Mouse (Mus musculus) myocyte (in vitro differentiated cells): ENCODE results near the gene Oprd1. TPM values are rescaled to one million over a fixed set of nuclear protein-coding genes. Genes with fewer than 3 reads are reported as not detected.

Source experiments
- H3K27me3 ChIP-seq: one replicate; pipeline ENCODE4 v1.6.1; 2011; ENCODE audit not compliant: control insufficient read depth, insufficient read depth, insufficient read length
- H3K36me3 ChIP-seq: one replicate; pipeline ENCODE4 v1.6.1; 2011; ENCODE audit not compliant: control insufficient read depth, insufficient read depth
- H3K4me2 ChIP-seq: one replicate; pipeline ENCODE4 v1.6.1; 2011; ENCODE audit warnings: low read depth, control low read depth
- H3K4me3 ChIP-seq: one replicate; pipeline ENCODE4 v1.5.1; 2011; ENCODE audit warnings: mild to moderate bottlenecking, control low read depth, moderate library complexity
- H3K79me2 ChIP-seq: one replicate; pipeline ENCODE4 v1.6.1; 2011; ENCODE audit not compliant: control insufficient read depth, insufficient read depth
- H3ac ChIP-seq: one replicate; pipeline ENCODE4 v1.6.1; 2011; ENCODE audit not compliant: control insufficient read depth, insufficient read length
- CEBPB ChIP-seq: IDR thresholded peaks from 2 replicates; pipeline ENCODE4 v1.6.1; 2011; ENCODE audit warnings: mild to moderate bottlenecking, moderate library complexity; ENCODE audit not compliant: poor library complexity, insufficient read depth, severe bottlenecking
- E2F4 ChIP-seq: IDR thresholded peaks from one replicate; pipeline ENCODE4 v1.6.1; 2011; ENCODE audit warnings: mild to moderate bottlenecking, control low read depth, moderate library complexity; ENCODE audit not compliant: insufficient read depth
- MAX ChIP-seq: IDR thresholded peaks from one replicate; pipeline ENCODE4 v1.6.1; 2011; ENCODE audit warnings: low read depth, mild to moderate bottlenecking, control low read depth
- MYOD1 ChIP-seq, 3 experiments: IDR thresholded peaks; one replicate each; pipeline ENCODE4 v1.6.1; 2011; ENCODE audit warnings: control low read depth in 2 of 3, low read depth in 2 of 3, mild to moderate bottlenecking in 2 of 3, moderate library complexity in 1 of 3; ENCODE audit not compliant: insufficient read length in 2 of 3, control insufficient read depth in 1 of 3
- MYOG ChIP-seq, 3 experiments: IDR thresholded peaks; one replicate each; pipeline ENCODE4 v1.6.1; 2011; ENCODE audit warnings: control low read depth in 2 of 3, low read depth in 2 of 3, mild to moderate bottlenecking in 2 of 3; ENCODE audit not compliant: insufficient read length in 2 of 3, control insufficient read depth in 1 of 3, insufficient read depth in 1 of 3
- POLR2A ChIP-seq: IDR thresholded peaks from one replicate; pipeline ENCODE4 v1.6.1; 2011; ENCODE audit warnings: low read depth, mild to moderate bottlenecking, control low read depth, moderate library complexity; ENCODE audit not compliant: insufficient read length
- POLR2AphosphoS2 ChIP-seq: IDR thresholded peaks from one replicate; pipeline ENCODE4 v1.6.1; 2011; ENCODE audit warnings: low read depth, control low read depth; ENCODE audit not compliant: insufficient read length
- REST ChIP-seq: IDR thresholded peaks from one replicate; pipeline ENCODE4 v1.6.1; 2011; ENCODE audit warnings: mild to moderate bottlenecking, control low read depth, moderate library complexity; ENCODE audit not compliant: insufficient read depth, insufficient read length
- SRF ChIP-seq: IDR thresholded peaks from one replicate; pipeline ENCODE4 v1.6.1; 2011; ENCODE audit warnings: low read depth; ENCODE audit not compliant: control insufficient read depth, insufficient read length
- TCF12 ChIP-seq: IDR thresholded peaks from one replicate; pipeline ENCODE4 v1.6.1; 2011; ENCODE audit warnings: mild to moderate bottlenecking, control low read depth; ENCODE audit not compliant: poor library complexity, insufficient read depth, severe bottlenecking
- TCF3 ChIP-seq: IDR thresholded peaks from one replicate; pipeline ENCODE4 v1.6.1; 2011; ENCODE audit warnings: low read depth, control low read depth; ENCODE audit not compliant: insufficient read length
- USF1 ChIP-seq: IDR thresholded peaks from one replicate; pipeline ENCODE4 v1.6.1; 2011; ENCODE audit warnings: low read depth, mild to moderate bottlenecking, control low read depth, moderate library complexity
- polyA plus RNA-seq: library from polyadenylated mRNA; unstranded; fragments of >200 nt; fragmentation: generic; extraction: Trizol; gene quantifications from one replicate; pipeline ENCODE4 v1.2.1, GENCODE M21; 2012; ENCODE audit warnings: missing spikeins

Oprd1 gene
- polyA plus RNA-seq, result not detected

GRCm38 (mm10) chr4:132144080-132144841 lies at the start of gene Oprd1:
Oprd1 (minus strand) TSS chr4:132144486.
- peaks cover 35% of the 10 kb centered on the region for H3K27me3 ChIP-seq

GRCm38 (mm10) chr4:132187826-132188401 lies 43.6 kb upstream of the Oprd1 start:
- no peak overlapping the region for H3K4me3 ChIP-seq
- peaks cover 56% of the 10 kb centered on the region for H3K36me3 ChIP-seq
- no peak overlapping the region for H3K4me2 ChIP-seq
- no peaks in the 10 kb centered on the region for H3K27me3 ChIP-seq
- peaks cover 49% of the 10 kb centered on the region for H3K79me2 ChIP-seq
- no peak for TF ChIP-seq TCF12
- no peak for TF ChIP-seq E2F4
- TF ChIP-seq POLR2A, result no peak
- no peak for TF ChIP-seq USF1
- TF ChIP-seq MYOD1 (IDR thresholded peaks at IDR 0.05; ENCODE audit: control insufficient read depth in 1 of 3, insufficient read length in 2 of 3, low read depth in 2 of 3), result no peak
- TF ChIP-seq MYOG (IDR thresholded peaks at IDR 0.05; ENCODE audit: control insufficient read depth in 1 of 3, insufficient read depth in 1 of 3, insufficient read length in 2 of 3, low read depth in 2 of 3), result no peak
- no peak for TF ChIP-seq TCF3
- TF ChIP-seq CEBPB, result no peak
- no peak for TF ChIP-seq REST
- no peak for TF ChIP-seq SRF
- TF ChIP-seq MAX, result no peak
- no peak for TF ChIP-seq POLR2AphosphoS2
- H3ac ChIP-seq, result no peak overlapping the region

More at GRCm38 (mm10) chr4:132144080-132144841, at the start of gene Oprd1:
- Histone ChIP-seq H3K79me2 (no peaks in the 10 kb centered on the region), H3K4me2 (peak within 1 kb of the TSS; percentile 34), H3ac (no peak within 1 kb of the TSS), H3K4me3 (no peak within 1 kb of the TSS), H3K36me3 (no peaks in the 10 kb centered on the region)
- no peak for TF ChIP-seq USF1

- Histone ChIP-seq H3K36me3 (peaks cover 43% of the 10 kb centered on the region), H3K27me3 (no peaks in the 10 kb centered on the region), H3K4me3 (no peak overlapping the region), H3K4me2 (no peak overlapping the region), H3ac (no peak overlapping the region), H3K79me2 (peaks cover 4% of the 10 kb centered on the region)
- TF ChIP-seq SRF (no peak), E2F4 (no peak), MYOD1 (IDR thresholded peaks at IDR 0.05; ENCODE audit: control insufficient read depth in 1 of 3, insufficient read length in 2 of 3, low read depth in 2 of 3) (no peak), MAX (no peak), REST (no peak), TCF3 (no peak), MYOG (IDR thresholded peaks at IDR 0.05; ENCODE audit: control insufficient read depth in 1 of 3, insufficient read depth in 1 of 3, insufficient read length in 2 of 3, low read depth in 2 of 3) (no peak), TCF12 (no peak), POLR2A (no peak), POLR2AphosphoS2 (no peak), USF1 (no peak), CEBPB (no peak)
Observed at GRCm38 (mm10) chr4:132183162-132183561, 38.9 kb upstream of the Oprd1 start.

GRCm38 (mm10) chr4:132181721-132182658 lies 37.7 kb upstream of the Oprd1 start:
- no peak overlapping the region for H3ac ChIP-seq
- no peaks in the 10 kb centered on the region for H3K27me3 ChIP-seq
- no peak for TF ChIP-seq REST
- TF ChIP-seq MYOD1 (IDR thresholded peaks at IDR 0.05; ENCODE audit: control insufficient read depth in 1 of 3, insufficient read length in 2 of 3, low read depth in 2 of 3), result no peak
- no peak for TF ChIP-seq TCF12
- peak; percentile 16 for TF ChIP-seq POLR2AphosphoS2
- no peaks in the 10 kb centered on the region for H3K79me2 ChIP-seq
- peaks cover 42% of the 10 kb centered on the region for H3K36me3 ChIP-seq
- no peak overlapping the region for H3K4me2 ChIP-seq
- H3K4me3 ChIP-seq, result no peak overlapping the region

- TF ChIP-seq MYOD1 (IDR thresholded peaks at IDR 0.05; ENCODE audit: control insufficient read depth in 1 of 3, insufficient read length in 2 of 3, low read depth in 2 of 3), result no peak
- TF ChIP-seq POLR2A, result no peak
- TF ChIP-seq CEBPB, result no peak
- TF ChIP-seq TCF3, result no peak
- no peak for TF ChIP-seq USF1
- no peak for TF ChIP-seq MYOG (IDR thresholded peaks at IDR 0.05; ENCODE audit: control insufficient read depth in 1 of 3, insufficient read depth in 1 of 3, insufficient read length in 2 of 3, low read depth in 2 of 3)
- TF ChIP-seq E2F4, result no peak
- no peak for TF ChIP-seq REST
- no peak for TF ChIP-seq TCF12
- no peak for TF ChIP-seq POLR2AphosphoS2
- no peak for TF ChIP-seq SRF
- no peak for TF ChIP-seq MAX
- Histone ChIP-seq H3K36me3 (peaks cover 30% of the 10 kb centered on the region), H3K27me3 (no peaks in the 10 kb centered on the region), H3ac (no peak overlapping the region), H3K4me2 (no peak overlapping the region), H3K4me3 (no peak overlapping the region), H3K79me2 (no peaks in the 10 kb centered on the region)
Observed at GRCm38 (mm10) chr4:132180710-132181109, 36.4 kb upstream of the Oprd1 start.
